Mouse (Mus musculus) olfactory bulb, adult 2 months (tissue): Measurements from ENCODE around the gene Gm6899.

Experiments
- CTCF ChIP-seq: fragments of 200-500 bp; IDR thresholded peaks from 2 replicates; pipeline ENCODE4 v1.5.1; 2012; ENCODE audit warnings: low read depth, mild to moderate bottlenecking, low read length, moderate library complexity; ENCODE audit not compliant: insufficient read depth
- POLR2A ChIP-seq: fragments of 200-500 bp; IDR thresholded peaks from 2 replicates; pipeline ENCODE4 v1.6.1; 2012; ENCODE audit warnings: mild to moderate bottlenecking, low read depth, low read length, moderate library complexity; ENCODE audit not compliant: insufficient read depth

GRCm38 (mm10) chr11:26596186-26596585 lies 3.1 kb downstream of the Gm6899 start:
- TF ChIP-seq POLR2A (no peak), CTCF (no peak)
